Mouse (Mus musculus) kidney, postnatal 10 days (tissue): Measurements from ENCODE around the gene Kcna7.
"Not testable (repeated sequence)": the region's sequence is repeated elsewhere in the genome, so short reads cannot be mapped to it uniquely, and the experiment has no call there.

Experiments used
- DNase-seq: peaks from one replicate; pipeline ENCODE4 v3.0.0; 2021; ENCODE audit warnings: mixed read lengths

The Kcna7 gene

GRCm38 (mm10) chr7:45405091-45406075, at the start of gene Kcna7:
TSS of gene Kcna7 (plus strand) at chr7:45405653.
- peak; percentile 87 for DNase-seq

DNA sequence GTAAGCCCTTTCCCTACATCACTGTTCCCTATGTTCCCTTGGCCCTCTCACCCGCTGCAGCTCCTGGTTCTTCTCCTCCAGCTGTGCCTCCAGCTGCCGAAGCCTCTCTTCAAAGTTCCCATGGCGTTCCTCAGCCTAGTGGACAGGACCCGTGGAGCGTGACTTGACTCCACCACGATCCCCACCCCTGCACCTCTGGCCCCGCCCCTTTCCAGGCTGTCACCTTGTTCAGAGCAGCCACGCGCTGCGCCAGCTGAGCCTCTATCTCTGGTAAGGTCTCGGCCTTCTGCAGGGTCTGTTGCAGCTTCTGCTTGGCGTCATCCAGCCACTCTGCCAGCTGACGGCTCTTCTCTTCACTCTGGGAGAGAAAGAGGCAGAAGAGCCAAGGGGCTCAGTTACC, 49.4 kb upstream of the Kcna7 start:
- no peak for DNase-seq

DNA sequence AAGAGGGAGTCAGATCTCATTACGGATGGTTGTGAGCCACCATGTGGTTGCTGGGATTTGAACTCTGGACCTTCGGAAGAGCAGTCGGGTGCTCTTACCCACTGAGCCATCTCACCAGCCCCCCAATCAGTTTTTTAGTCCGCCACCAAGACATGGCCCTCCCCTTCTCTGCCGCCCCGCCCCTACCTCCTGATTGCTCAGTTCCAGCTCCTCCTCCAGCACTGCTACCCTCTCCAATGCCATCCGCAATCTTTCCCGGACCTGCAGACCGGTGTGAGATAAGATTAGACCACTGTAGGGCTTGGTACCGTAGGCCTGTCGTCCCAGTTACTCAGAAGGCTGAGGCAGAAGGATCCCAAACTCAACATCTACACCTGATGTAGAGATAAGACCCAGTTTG, 46.4 kb upstream of the Kcna7 start:
- DNase-seq, result not testable (repeated sequence)

- DNase-seq, result no peak
Measured at GRCm38 (mm10) chr7:45360404-45361125, 44.9 kb upstream of the Kcna7 start.

DNA sequence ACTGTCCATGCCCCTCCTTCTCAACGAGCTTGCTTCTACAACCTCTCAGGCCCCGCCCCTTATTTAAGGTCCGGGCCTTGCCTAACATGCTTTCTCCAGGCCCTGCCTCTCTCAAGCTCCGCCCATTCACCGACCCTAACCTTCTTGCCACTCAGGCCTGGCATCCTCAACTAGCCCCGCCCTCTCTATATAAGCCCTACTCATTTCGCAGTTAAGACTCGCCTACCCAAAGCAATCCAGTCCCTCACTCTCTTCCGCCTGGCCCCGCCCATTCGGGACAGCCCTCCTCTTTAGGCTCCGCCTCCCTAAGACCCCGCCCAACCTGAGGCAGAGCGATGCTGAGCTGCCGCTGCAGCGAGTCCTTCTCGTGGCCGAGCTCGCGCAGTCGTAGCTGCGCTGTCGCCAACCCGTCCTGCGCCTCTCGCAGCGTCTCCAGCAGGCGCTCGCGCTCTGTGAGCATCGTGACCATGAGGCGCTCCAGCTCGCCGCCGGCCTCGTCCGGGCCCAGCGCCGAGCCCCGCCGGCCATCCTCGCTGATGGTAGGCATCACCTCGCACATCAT, 44.1 kb upstream of the Kcna7 start:
- peak; percentile 84 for DNase-seq

GRCm38 (mm10) chr7:45362801-45363200, 42.7 kb upstream of the Kcna7 start:
- DNase-seq, result peak; percentile 50

GRCm38 (mm10) chr7:45363983-45364382, 41.5 kb upstream of the Kcna7 start:
- DNase-seq, result no peak

DNA sequence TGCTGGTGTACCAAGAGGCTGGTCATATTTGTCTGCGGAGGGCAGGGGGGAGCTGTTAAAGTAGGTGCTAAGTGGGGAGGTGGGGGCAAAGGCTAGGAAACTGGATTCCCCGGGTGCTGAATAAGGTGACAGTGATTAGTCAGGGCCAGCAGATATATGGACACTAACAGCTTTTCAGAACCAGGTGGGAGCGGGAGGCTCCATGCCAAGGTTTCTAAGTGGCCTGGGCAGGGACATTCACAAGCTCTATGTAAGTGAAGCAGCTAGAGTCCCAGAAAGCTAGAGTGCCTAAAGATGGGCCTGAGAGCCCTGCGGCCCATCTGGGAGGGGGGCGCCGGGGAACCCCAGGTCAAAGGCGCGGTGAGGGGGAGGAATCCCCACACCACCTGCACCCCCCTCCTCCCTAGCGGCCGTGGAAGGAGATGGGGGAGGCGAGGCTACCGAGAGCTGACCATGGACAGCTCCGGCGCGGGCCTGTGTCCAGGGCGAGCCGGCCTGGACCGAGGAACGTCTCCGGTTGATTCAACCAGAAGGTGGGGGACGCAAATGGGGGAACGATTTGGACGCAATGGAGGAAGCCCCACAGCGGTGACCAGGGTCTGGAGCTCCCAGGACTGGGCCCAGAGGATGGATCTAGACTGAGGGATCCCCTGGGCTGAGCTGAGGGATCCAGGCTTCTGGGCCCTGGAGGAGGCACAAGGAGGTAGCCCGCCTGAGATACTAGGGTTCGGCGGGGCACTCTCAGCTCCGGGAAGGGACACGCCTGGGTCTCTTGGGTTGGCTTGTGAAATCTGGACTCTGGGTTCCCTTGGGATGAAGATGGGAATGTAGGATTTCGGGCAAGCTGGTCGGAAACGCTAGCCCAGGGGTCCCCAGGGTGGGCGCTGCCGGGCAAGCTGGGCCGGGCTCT, 39.5 kb upstream of the Kcna7 start:
- DNase-seq, result peak; percentile 79

DNA sequence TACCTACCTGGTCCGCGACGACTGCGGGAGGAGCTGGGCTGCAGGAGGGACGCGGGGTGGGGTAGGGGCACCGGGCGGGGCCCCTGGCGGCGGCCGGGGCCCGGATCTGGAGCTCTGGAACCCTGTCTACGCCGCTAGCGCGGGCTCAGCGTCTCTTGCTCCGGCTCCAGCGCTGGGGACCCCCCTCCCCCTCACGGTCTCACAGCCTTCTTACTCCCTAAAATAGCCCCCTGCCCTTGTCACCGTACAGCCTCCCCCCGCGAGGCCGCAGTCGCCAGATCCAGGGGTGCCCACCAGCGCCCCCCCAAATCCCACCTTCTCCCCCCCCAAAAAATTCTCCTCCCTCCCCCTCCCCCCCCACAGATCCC, 38.8 kb upstream of the Kcna7 start, which contains the start of gene Ppfia3:
Ppfia3 (minus strand) TSS at position 368 of the 368 bp plus-strand sequence.
- no peak for DNase-seq

GRCm38 (mm10) chr7:45367020-45367880, 38.2 kb upstream of the Kcna7 start:
- peak; percentile 98 for DNase-seq

- DNase-seq, result no peak
Measured at GRCm38 (mm10) chr7:45368178-45368577, 37.3 kb upstream of the Kcna7 start.

DNA sequence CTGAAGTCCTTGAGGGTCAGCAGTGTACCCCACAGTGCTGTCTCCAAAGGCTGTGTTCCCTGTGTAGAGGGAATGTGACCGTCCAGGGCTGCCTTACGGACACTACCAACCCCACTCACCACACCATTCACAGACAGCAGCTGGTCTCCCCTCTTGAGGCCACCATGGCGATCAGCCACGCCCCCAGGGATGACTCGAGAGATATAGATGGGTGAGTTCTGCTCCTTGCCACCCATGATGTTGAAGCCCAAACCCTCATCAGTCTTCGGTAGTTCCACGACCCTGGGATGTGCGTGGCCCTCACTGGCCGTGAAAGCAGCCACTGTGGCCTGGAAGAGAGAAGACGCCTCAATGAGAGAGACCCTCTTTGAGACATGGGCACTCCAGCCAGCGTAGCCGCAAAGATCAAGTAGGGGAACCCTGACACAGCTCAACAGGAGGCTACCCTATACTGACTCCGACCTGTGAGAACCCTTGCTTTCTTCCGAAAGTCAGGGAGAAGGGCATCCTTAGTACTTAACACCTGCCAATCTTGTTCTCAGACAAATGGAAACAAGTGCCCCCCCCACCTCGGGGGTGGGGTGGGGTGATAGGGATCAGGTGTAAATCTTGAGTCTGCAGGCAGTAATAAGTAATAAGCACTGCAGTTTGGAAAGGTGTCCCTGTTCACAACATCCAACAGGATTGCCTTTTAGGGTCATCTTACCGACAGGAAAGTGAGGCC, 36.3 kb upstream of the Kcna7 start:
- DNase-seq, result no peak

GRCm38 (mm10) chr7:45369836-45370474, 35.5 kb upstream of the Kcna7 start:
- DNase-seq, result no peak

GRCm38 (mm10) chr7:45370475-45371311, 34.8 kb upstream of the Kcna7 start, which contains the start of gene Lin7b:
TSS of gene Lin7b (minus strand) at chr7:45370583.
- peak; percentile 94 for DNase-seq

GRCm38 (mm10) chr7:45372371-45372770, 33.1 kb upstream of the Kcna7 start:
- DNase-seq, result no peak

- DNase-seq, result no peak
Measured at GRCm38 (mm10) chr7:45374620-45375019, 30.8 kb upstream of the Kcna7 start.

DNA sequence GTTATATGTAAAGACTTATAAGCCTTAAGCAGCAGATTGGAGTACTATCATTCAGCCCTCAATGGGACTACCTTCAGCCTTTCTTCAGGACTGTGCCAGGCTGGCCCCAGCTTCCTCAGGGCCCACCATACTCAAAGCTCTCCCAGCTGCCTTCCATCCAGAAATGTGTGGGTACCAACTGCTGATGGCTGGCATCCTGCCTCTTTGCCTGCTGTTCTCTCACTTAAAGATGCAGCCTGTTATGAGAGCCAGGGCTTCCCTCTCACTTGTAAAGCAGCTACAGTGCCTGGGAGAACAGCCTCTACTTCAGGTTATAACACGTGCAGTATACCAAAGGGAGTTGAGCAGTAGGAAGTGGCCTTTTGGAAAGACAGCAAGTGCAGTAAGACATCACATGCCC, 29.4 kb upstream of the Kcna7 start:
- DNase-seq, result no peak

DNA sequence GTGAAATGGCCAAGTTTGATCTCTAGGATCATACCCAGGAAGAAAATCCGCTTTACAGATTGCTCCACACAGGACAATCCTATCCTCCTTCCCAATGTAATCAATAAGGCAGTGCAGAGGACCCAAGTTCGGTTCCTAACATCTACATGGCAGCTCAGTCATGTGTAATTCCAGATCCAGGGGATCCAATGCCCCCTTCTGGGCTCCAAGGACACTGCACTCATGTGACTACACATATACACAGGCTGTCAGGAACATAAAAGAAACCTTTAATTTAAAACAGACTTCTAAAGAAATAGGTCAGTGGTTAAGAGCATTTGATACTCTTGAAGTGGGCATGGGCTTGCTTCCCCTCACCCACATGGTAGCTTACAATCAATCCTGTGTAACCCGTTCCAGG, 19.4 kb upstream of the Kcna7 start:
- DNase-seq, result no peak

DNA sequence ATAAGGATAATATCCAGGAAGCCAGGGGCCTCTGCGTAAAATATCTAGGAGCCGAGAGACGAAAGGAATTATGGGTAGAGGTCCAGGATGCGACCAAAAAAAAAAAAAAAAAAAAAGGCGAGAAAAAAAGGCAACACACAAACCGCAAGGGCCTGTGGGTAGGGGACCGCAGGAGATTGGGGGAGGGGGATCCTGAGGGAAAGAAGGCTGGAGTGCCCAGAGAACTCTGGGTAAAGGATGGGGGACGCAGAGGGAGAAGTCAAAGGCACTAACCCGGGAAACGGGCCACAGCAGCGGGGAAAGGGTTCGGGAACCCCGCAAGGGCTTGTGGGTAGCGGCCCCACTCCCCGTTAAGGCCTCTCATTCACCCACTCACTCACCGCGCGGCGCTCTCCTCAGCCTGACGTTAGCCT, 10.3 kb upstream of the Kcna7 start:
- no peak for DNase-seq
